Mouse (Mus musculus) C2C12 (cell line): ENCODE results near the gene Taf6.

Experiments
- CEBPB ChIP-seq: IDR thresholded peaks from one replicate; pipeline ENCODE4 v1.6.1; 2011; ENCODE audit warnings: low read depth, mild to moderate bottlenecking, control low read depth, moderate library complexity
- CTCF ChIP-seq: IDR thresholded peaks from one replicate; pipeline ENCODE4 v1.5.1; 2011; ENCODE audit not compliant: control insufficient read depth, insufficient read depth, insufficient read length
- FOSL1 ChIP-seq: IDR thresholded peaks from one replicate; pipeline ENCODE4 v1.8.0; 2011; ENCODE audit warnings: mild to moderate bottlenecking, low read length; ENCODE audit not compliant: poor library complexity, insufficient read depth, severe bottlenecking
- MAX ChIP-seq: IDR thresholded peaks from one replicate; pipeline ENCODE4 v1.6.1; 2011; ENCODE audit warnings: mild to moderate bottlenecking, control low read depth
- MYOD1 ChIP-seq: IDR thresholded peaks from one replicate; pipeline ENCODE4 v1.6.1; 2011; ENCODE audit warnings: low read depth; ENCODE audit not compliant: control insufficient read depth, insufficient read length
- MYOG ChIP-seq: IDR thresholded peaks from one replicate; pipeline ENCODE4 v1.6.1; 2011; ENCODE audit not compliant: control insufficient read depth, insufficient read length; ENCODE audit errors: extremely low read depth
- USF1 ChIP-seq: IDR thresholded peaks from one replicate; pipeline ENCODE4 v1.6.1; 2011; ENCODE audit warnings: low read depth, mild to moderate bottlenecking, control low read depth, moderate library complexity

DNA sequence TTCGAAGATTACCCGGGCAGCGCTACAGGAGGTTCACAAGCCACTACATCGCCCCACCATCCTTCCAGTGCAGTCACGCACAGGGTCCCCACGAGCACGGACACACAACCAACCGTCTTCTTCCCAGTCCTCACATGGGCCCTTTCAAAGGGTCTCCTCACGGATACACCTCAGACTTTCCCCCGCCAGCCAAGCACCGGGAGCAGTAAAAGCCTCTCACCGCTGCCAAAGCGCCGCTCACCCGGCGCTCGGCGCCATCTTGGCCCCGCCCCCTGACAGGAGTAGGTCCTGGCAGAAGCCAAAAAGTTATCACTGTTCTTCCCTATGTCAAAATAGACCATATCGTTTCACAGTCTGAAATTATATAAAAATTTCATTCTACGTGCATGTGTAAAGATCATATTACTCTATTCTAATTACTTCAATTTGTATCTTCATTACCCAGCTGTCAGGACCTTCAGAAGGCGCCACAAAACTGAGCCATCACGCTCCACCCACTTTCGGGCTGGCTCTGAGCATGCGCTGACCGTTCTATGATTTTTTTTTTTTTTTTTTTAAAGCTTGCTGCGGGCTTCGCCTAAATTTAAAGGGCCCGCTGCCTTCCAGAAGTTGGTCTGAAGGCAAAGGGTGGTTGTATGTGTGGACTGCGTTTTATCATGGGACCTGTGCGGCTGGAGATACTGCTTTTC lies at the start of gene Taf6, which contains the start of gene Cnpy4:
- no peak for TF ChIP-seq CTCF
- no peak for TF ChIP-seq MYOG
- TF ChIP-seq USF1 = peak; percentile 13
- TF ChIP-seq MYOD1 = no peak
- no peak for TF ChIP-seq MAX
- no peak for TF ChIP-seq FOSL1
- TF ChIP-seq CEBPB = no peak
